Mouse (Mus musculus) small intestine, adult 2 months (tissue): ENCODE results near the gene Limch1.

Source experiments
- CTCF ChIP-seq: fragments of 200-500 bp; IDR thresholded peaks from 2 replicates; pipeline ENCODE4 v1.5.1; 2012; ENCODE audit warnings: low read depth, mild to moderate bottlenecking, control low read depth, inconsistent platforms, low read length, moderate library complexity, mixed read lengths; ENCODE audit not compliant: insufficient replicate concordance, insufficient read length; ENCODE audit errors: extremely low read depth
- POLR2A ChIP-seq: fragments of 200-500 bp; IDR thresholded peaks from 2 replicates; pipeline ENCODE4 v1.6.1; 2012; ENCODE audit warnings: low read depth, mild to moderate bottlenecking, control low read depth, inconsistent platforms, low read length, moderate library complexity

DNA sequence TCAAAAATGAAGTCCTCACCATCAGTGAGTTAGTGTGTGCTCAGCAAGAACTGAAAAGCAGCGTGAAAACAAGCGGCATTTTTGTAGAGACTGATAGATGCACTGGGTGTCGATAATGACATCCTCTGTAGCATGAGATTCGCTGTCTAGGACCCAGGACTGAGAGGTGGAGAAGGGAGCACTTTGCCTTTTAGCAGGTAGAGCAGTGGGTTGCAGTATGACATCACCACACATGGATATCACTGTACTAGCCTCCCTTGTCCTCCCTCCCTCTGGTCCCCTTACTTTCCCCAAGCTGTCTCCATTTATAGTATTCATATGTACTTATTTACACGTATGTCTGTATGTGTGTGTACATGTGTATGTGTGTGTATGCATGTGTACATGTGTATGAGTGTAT lies 23.9 kb downstream of the Limch1 start:
- TF ChIP-seq POLR2A (no peak), CTCF (no peak)
